Mouse (Mus musculus) left cerebral cortex, adult 18-20 months (tissue): ENCODE results near the gene Herc2. TPM values are rescaled to one million over a fixed set of nuclear protein-coding genes. Genes with fewer than 3 reads are reported as not detected.

Source experiments
- DNase-seq, 2 experiments: peaks; one replicate each; pipeline ENCODE4 v3.0.0; 2021 to 2022; ENCODE audit warnings: low spot score in 2 of 2, mixed read lengths in 1 of 2
- total RNA-seq, 2 experiments: library from RNA; stranded (reverse); gene quantifications; 2 replicates each; pipeline ENCODE4 v1.2.3; 2021

Gene Herc2
- total RNA-seq, 2 experiments from 2014 or later = 128 to 129 TPM

DNA sequence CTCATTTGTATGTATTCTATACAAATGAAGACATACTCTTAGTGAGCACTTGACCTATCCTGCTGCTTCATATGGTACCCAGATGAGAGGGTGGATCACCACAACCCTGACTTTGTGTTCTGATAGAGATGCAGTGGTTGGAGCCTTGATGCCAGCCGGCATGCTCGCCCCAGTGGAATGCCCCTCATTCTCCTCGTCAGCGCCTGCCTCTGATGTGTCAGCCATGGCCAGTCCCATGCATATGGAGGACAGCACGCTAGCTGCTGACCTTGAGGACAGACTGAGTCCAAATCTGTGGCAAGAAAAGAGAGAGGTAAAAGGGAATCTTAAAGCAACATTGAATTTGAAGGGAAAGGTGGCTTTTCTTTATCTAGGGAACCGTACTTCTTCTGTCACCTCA, 141.0 kb downstream of the Herc2 start:
- DNase-seq = no peak

- no peak for DNase-seq
Observed at GRCm38 (mm10) chr7:56191661-56192060, 141.7 kb downstream of the Herc2 start.

DNA sequence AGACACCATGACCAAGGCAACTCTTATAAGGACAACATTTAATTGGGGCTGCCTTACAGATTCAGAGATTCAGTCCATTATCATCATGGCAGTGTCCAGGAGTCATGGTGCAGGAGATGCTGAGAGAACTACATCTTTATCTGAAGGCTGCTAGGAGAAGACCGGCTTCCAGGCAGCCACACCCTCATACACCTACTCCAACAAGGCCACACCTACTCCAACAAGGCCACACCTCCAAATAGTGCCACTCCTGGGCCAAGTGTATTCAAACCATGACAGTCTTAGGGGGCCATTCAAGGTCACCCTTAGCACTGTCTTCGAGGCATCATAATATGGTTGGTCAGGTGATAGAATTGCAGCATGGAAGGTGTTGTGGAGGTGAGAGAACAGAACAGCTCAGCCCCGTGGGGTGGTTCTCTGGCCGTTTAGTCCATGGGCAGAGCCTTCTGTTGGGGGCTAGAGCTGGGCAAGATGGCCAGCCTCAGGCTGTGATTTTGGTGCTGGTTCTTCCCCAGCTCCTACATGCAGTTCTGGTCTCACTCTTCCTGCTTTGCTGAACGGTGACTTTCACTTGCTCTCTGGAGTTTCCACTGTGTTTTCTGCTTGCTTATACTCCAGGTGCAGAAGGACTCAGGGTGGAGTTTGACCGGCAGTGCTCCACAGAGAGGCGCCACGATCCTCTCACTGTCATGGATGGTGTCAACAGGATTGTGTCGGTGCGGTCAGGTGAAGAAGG, 151.7 kb downstream of the Herc2 start:
- DNase-seq = no peak

DNA sequence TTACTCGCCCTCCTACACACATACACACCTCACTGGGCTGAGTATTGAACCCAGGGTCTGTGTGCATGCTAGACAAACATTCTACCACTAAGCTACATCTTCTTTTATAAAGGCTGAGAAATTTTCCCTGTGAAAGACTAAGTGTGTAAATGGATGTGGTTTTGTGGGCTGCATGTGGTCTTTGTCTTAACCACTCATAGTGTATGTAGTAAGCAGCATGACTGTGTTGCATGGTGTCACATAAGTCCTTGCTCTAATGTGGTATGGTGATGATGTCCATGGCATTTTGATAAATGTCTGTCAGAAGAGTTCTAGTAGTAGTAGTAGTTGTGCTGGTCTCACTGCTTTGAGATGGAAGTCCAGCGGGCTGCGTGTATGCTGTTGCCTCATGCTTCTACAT, 152.8 kb downstream of the Herc2 start:
- DNase-seq = no peak

DNA sequence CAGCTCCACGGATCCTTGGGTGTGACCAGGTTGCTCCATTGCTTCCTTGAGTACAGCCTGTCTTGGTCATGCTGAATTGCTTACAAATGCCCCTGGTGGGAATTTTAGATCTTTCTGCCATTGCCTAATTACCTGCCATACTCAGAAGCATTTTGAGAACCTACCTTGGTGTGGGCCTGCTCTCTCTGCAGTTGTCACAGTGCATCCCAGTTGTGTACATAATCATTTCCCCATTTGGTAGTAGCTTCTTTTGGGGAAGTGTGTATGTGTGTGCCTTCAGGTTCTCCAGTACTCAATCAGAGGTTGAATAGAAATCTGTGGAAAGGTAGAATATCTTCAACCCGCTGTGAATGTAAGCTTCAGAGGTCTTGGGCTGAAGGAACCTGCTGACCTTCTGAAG, 153.3 kb downstream of the Herc2 start:
- no peak for DNase-seq

- DNase-seq = no peak
Observed at GRCm38 (mm10) chr7:56204877-56205276, 154.9 kb downstream of the Herc2 start.

DNA sequence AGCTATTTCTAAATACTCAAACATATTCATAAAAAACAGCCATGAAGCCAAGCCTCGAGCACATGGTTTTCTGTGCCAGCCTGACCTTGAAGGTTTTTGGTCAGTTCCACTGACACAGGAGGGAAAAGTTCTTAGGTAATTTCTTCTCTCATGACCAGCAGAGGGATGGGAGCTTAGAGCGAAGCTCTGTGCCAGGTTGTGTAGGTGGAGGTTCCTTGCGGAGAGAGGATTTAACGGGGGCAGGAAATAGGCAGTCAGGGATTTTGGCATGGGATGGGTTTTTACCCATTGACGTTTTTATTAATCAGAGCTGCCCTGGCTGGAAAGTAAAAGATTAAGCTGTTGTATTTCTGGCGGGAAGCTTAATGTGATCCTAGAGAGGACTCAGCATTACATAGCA, 170.8 kb downstream of the Herc2 start:
- no peak for DNase-seq

DNA sequence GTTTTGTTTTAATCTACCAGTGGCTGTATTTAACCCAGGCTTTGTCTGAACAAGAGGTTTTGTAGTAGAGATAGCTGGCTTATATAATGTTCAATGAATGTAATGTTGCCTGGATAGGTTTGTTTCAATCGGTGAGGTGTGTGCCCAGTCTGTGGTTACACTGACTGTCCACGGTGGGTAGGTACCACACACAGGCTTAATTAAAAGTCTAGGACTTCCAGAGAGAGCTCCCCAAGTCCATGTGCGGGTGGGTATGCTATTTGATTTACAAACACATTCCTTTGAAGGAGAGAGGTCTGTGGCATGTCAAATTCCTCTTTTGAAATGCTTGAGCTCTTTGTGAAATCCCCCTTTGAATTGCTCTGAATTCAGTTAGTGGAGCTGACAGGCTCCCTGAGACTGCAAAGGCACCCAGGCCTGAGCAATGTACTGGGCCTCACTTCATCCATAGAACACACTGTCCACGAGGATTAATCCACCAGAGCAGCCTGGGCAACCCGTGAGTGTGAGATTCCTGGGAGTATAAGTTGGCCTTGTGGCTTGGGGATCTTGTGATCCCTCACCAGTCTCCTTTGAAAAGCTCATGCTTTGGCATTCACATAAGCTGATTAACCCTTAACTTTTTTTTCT, 185.9 kb downstream of the Herc2 start:
- no peak for DNase-seq

DNA sequence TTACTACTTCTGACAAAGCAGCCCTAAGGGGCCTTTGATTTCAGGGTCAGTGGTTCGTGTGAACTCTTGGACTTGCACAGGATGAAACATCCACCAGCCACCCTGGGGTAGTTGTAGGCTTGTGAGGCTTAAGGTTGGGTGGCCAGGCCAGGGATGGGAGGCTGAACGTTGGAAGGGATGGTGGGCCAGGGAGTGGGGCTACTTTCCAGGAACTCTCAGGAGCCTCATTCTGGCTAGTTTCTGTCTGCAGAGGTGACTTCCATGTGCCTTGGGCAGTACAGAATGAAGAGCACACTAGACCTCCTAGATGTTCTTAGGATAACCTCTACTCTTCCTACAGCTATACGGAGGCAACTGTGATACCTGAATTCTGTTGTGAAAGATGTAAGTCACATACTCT, 186.6 kb downstream of the Herc2 start:
- DNase-seq = no peak

DNA sequence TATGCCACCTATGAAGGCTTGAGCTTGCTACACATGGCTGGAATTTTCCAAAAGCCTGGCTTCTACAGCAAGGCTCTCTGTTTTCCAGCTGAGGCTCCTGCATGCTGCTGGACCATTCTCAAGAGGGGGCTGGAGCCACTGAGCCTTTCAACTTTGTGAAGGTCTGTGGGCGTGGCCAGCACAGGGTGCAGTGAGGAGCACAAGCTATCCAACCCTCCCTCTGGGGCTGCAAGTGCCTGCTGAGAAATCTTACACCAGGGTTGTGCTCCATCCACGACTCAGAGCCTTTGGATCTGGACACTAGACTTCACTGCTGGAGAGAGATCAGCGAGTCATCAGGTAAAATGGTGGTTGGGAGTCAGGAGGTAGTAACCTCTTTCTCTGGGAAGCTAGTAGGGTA, 189.5 kb downstream of the Herc2 start, which contains the start of gene Oca2:
Oca2 (plus strand) TSS at position 218 of the 400 bp plus-strand sequence.
- no peak for DNase-seq

DNA sequence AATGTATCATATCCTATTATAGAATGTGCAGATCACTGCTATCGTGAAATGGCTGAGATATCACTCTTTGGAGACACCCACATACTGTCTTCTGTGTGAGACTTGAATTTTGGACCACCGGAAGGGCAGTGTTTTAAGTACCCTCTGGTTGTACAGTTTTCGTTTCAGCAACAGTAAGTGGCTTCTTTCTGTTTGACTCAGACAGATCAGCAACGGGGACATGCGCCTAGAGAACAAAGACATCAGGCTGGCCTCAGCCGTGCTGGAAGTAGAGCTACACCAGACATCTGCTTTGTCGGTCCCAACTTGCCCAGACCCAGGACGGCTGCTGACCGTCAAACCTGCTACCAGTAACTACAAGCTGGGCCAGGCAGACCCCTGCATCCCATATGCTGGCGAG, 204.6 kb downstream of the Herc2 start:
- no peak for DNase-seq

DNA sequence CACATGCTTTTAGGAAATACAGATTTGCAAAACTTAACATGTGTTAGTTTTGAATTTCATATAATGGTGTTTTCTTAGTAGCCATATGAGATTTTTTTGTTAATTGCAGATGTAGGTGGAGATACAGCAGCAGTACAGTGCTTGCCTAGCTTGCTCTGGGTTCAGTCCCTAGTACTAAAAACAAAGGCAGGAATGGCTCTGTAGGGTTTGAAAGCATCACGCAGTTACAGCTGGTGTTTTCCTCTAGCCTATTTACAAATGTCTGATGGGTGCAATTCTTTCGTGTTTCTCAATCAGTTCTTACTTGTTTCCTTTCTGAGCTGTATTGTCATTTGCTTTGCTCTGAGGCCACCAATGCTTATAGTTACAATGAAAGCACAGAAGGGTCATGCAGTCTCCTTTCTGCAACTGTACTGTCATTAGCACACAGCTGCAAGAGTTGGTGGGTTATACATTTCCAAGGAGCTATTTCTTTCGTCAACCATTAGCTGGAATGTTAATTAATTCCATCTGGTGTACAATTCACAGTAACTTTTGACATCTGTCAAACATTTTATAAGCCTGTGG, 208.0 kb downstream of the Herc2 start:
- DNase-seq = no peak

- no peak for DNase-seq
Observed at GRCm38 (mm10) chr7:56277506-56277905, 227.5 kb downstream of the Herc2 start.

Other genes starting within 250 kb of the Herc2 start
- gene Cyfip1, start 208.5 kb upstream of the Herc2 start, total RNA-seq = 10 to 100 TPM; 67.1 to 71.5 TPM
- 10 to 100 TPM; 46.9 to 54.7 TPM for gene Nipa2, start 87.7 kb upstream of the Herc2 start, total RNA-seq
- 10 to 100 TPM; 61.8 to 64.3 TPM for gene Nipa1, start 30.2 kb upstream of the Herc2 start, total RNA-seq
- gene Oca2, start 189.6 kb downstream of the Herc2 start, total RNA-seq = under 1 TPM; 0.09 to 0.23 TPM